Mouse (Mus musculus) liver, embryonic 13.5 days (tissue): Measurements from ENCODE around the gene Ncor2. TPM values are rescaled to one million over a fixed set of nuclear protein-coding genes. Genes with fewer than 3 reads are reported as not detected.

Source experiments
- ATAC-seq: fragments of 200-750 bp; cut with Nextera tagmentation; 2 replicates; pipeline ENCODE4 v1.8.0; 2017; ENCODE audit warnings: low read depth, mild to moderate bottlenecking, moderate number of reproducible peaks, moderate library complexity
- DNase-seq: peaks from one replicate; pipeline ENCODE4 v3.0.0; 2022
- H3K27ac ChIP-seq: fragments of 300-500 bp; sonication (generic); 2 replicates; pipeline ENCODE4 v1.5.1; 2015; ENCODE audit warnings: moderate library complexity, mild to moderate bottlenecking, inconsistent platforms
- H3K27me3 ChIP-seq: fragments of 300-500 bp; sonication (generic); 2 replicates; pipeline ENCODE4 v1.6.1; 2015; ENCODE audit warnings: mild to moderate bottlenecking, inconsistent platforms
- H3K36me3 ChIP-seq: fragments of 300-500 bp; sonication (generic); 2 replicates; pipeline ENCODE4 v1.6.1; 2015; ENCODE audit warnings: mild to moderate bottlenecking, inconsistent platforms
- H3K4me1 ChIP-seq: fragments of 300-500 bp; sonication (generic); replicated peaks from 2 replicates; pipeline ENCODE4 v1.6.1; 2015; ENCODE audit warnings: inconsistent platforms
- H3K4me2 ChIP-seq: fragments of 300-500 bp; sonication (generic); 2 replicates; pipeline ENCODE4 v1.6.1; 2015; ENCODE audit warnings: inconsistent platforms, mild to moderate bottlenecking, moderate library complexity
- H3K4me3 ChIP-seq: fragments of 300-500 bp; sonication (generic); replicated peaks from 2 replicates; pipeline ENCODE4 v1.5.1; 2015; ENCODE audit warnings: mild to moderate bottlenecking, inconsistent platforms
- H3K9ac ChIP-seq: fragments of 300-500 bp; sonication (generic); 2 replicates; pipeline ENCODE4 v1.6.1; 2015; ENCODE audit warnings: mild to moderate bottlenecking, inconsistent platforms
- H3K9me3 ChIP-seq: fragments of 300-500 bp; sonication (generic); replicated peaks from 2 replicates; pipeline ENCODE4 v1.6.1; 2016; ENCODE audit warnings: inconsistent platforms
- WGBS: fragments of 180-500 bp; shearing (Covaris S2); methylation state at CpG from one replicate; pipeline ENCODE4 v1.1.7; 2015; ENCODE audit not compliant: insufficient replicate concordance; 5-methylcytosine and 5-hydroxymethylcytosine counted together
- polyA plus RNA-seq: library from polyadenylated mRNA; unstranded; fragments of >200 nt; fragmentation: Nextera tagmentation; extraction: Ambion mirVana; gene quantifications from 2 replicates; pipeline ENCODE4 v1.2.1, GENCODE M21; 2015

Gene Ncor2
- polyA plus RNA-seq, 1 experiment from 2014 or later: 4.5 TPM

GRCm38 (mm10) chr5:125134391-125134790 is 44.6 kb downstream of the Ncor2 start:
- H3K4me3 ChIP-seq: no peak overlapping the region
- no peaks in the 10 kb centered on the region for H3K9me3 ChIP-seq
- peaks cover 72% of the 10 kb centered on the region for H3K4me1 ChIP-seq
- ATAC-seq: no peak
- H3K27ac ChIP-seq: no peak overlapping the region
- WGBS: 53% methylated on average over 6 of the region's 7 CpGs
- no peak for DNase-seq
- H3K4me2 ChIP-seq: no peak overlapping the region
- H3K27me3 ChIP-seq: no peaks in the 10 kb centered on the region
- no peaks in the 10 kb centered on the region for H3K36me3 ChIP-seq
- H3K9ac ChIP-seq: no peak overlapping the region

- Histone ChIP-seq H3K36me3 (no peaks in the 10 kb centered on the region), H3K4me3 (no peak overlapping the region), H3K9me3 (no peaks in the 10 kb centered on the region), H3K9ac (no peak overlapping the region), H3K27me3 (no peaks in the 10 kb centered on the region), H3K27ac (no peak overlapping the region), H3K4me1 (peaks cover 72% of the 10 kb centered on the region), H3K4me2 (no peak overlapping the region)
- ATAC-seq (no peak), DNase-seq (no peak)
- WGBS: 68% methylated on average over 4 of the region's 4 CpGs
These were observed 45.4 kb downstream of the Ncor2 start for GRCm38 (mm10) chr5:125133651-125134050.

GRCm38 (mm10) chr5:125132566-125133260 is 46.3 kb downstream of the Ncor2 start:
- Histone ChIP-seq H3K9ac (no peak overlapping the region), H3K27ac (no peak overlapping the region), H3K4me1 (peaks cover 66% of the 10 kb centered on the region), H3K36me3 (no peaks in the 10 kb centered on the region), H3K27me3 (no peaks in the 10 kb centered on the region), H3K4me2 (no peak overlapping the region), H3K9me3 (no peaks in the 10 kb centered on the region), H3K4me3 (no peak overlapping the region)
- WGBS: 86% methylated on average over 13 of the region's 13 CpGs
- DNase-seq (no peak), ATAC-seq (no peak)

- H3K36me3 ChIP-seq: no peaks in the 10 kb centered on the region
- DNase-seq (no peak), ATAC-seq (no peak)
- WGBS: 68% methylated on average over 2 of the region's 2 CpGs
- peaks cover 59% of the 10 kb centered on the region for H3K4me1 ChIP-seq
- no peaks in the 10 kb centered on the region for H3K27me3 ChIP-seq
- no peak overlapping the region for H3K27ac ChIP-seq
- H3K9me3 ChIP-seq: no peaks in the 10 kb centered on the region
- H3K9ac ChIP-seq: no peak overlapping the region
- no peak overlapping the region for H3K4me2 ChIP-seq
- no peak overlapping the region for H3K4me3 ChIP-seq
These were observed 47.0 kb downstream of the Ncor2 start for GRCm38 (mm10) chr5:125132069-125132468.

- Histone ChIP-seq H3K36me3 (no peaks in the 10 kb centered on the region), H3K27ac (no peak overlapping the region), H3K9ac (no peak overlapping the region), H3K4me3 (no peak overlapping the region), H3K4me2 (no peak overlapping the region), H3K27me3 (no peaks in the 10 kb centered on the region), H3K9me3 (no peaks in the 10 kb centered on the region), H3K4me1 (peaks cover 56% of the 10 kb centered on the region)
- WGBS: 70% methylated on average over 3 of the region's 3 CpGs
- DNase-seq: no peak
- no peak for ATAC-seq
These were observed 48.6 kb downstream of the Ncor2 start for GRCm38 (mm10) chr5:125130406-125130805.

- Histone ChIP-seq H3K4me3 (no peak overlapping the region), H3K36me3 (no peaks in the 10 kb centered on the region), H3K4me2 (no peak overlapping the region), H3K9ac (no peak overlapping the region), H3K4me1 (peaks cover 49% of the 10 kb centered on the region), H3K27me3 (no peaks in the 10 kb centered on the region), H3K9me3 (no peaks in the 10 kb centered on the region), H3K27ac (no peak overlapping the region)
- no peak for DNase-seq
- ATAC-seq: peak; percentile 27; the same call in 1 of the 2 replicates
- 59% methylated on average over 14 of the region's 14 CpGs for WGBS
These were observed 50.1 kb downstream of the Ncor2 start for GRCm38 (mm10) chr5:125128939-125129385.

- H3K4me2 ChIP-seq: no peak overlapping the region
- peaks cover 58% of the 10 kb centered on the region for H3K4me1 ChIP-seq
- H3K36me3 ChIP-seq: no peaks in the 10 kb centered on the region
- 50% methylated on average over 1 of the region's 1 CpGs for WGBS
- no peak overlapping the region for H3K27ac ChIP-seq
- H3K9ac ChIP-seq: no peak overlapping the region
- H3K9me3 ChIP-seq: no peaks in the 10 kb centered on the region
- no peak overlapping the region for H3K4me3 ChIP-seq
- no peaks in the 10 kb centered on the region for H3K27me3 ChIP-seq
- ATAC-seq (no peak), DNase-seq (no peak)
These were observed 51.1 kb downstream of the Ncor2 start for GRCm38 (mm10) chr5:125127920-125128319.

- DNase-seq (no peak), ATAC-seq (no peak)
- no peak overlapping the region for H3K4me2 ChIP-seq
- H3K27ac ChIP-seq: no peak overlapping the region
- H3K4me1 ChIP-seq: peaks cover 59% of the 10 kb centered on the region
- no peaks in the 10 kb centered on the region for H3K36me3 ChIP-seq
- no peaks in the 10 kb centered on the region for H3K9me3 ChIP-seq
- no peaks in the 10 kb centered on the region for H3K27me3 ChIP-seq
- H3K4me3 ChIP-seq: no peak overlapping the region
- WGBS: 64% methylated on average over 4 of the region's 4 CpGs
- H3K9ac ChIP-seq: no peak overlapping the region
These were observed 51.6 kb downstream of the Ncor2 start for GRCm38 (mm10) chr5:125127426-125127825.

GRCm38 (mm10) chr5:125125966-125126464 is 53.0 kb downstream of the Ncor2 start:
- Histone ChIP-seq H3K9me3 (no peaks in the 10 kb centered on the region), H3K27ac (no peak overlapping the region), H3K36me3 (no peaks in the 10 kb centered on the region; the same call in 1 of the 2 replicates), H3K4me3 (no peak overlapping the region), H3K4me1 (peaks cover 44% of the 10 kb centered on the region), H3K27me3 (no peaks in the 10 kb centered on the region), H3K9ac (no peak overlapping the region), H3K4me2 (no peak overlapping the region)
- ATAC-seq: no peak
- 66% methylated on average over 4 of the region's 4 CpGs for WGBS
- DNase-seq: no peak

GRCm38 (mm10) chr5:125125219-125125618 is 53.8 kb downstream of the Ncor2 start:
- H3K4me1 ChIP-seq: peaks cover 38% of the 10 kb centered on the region
- H3K4me2 ChIP-seq: no peak overlapping the region
- H3K27me3 ChIP-seq: no peaks in the 10 kb centered on the region
- WGBS: 69% methylated on average over 3 of the region's 3 CpGs
- DNase-seq: no peak
- H3K9me3 ChIP-seq: no peaks in the 10 kb centered on the region
- no peak overlapping the region for H3K9ac ChIP-seq
- no peak for ATAC-seq
- H3K27ac ChIP-seq: no peak overlapping the region
- no peak overlapping the region for H3K4me3 ChIP-seq
- H3K36me3 ChIP-seq: no peaks in the 10 kb centered on the region; the same call in 1 of the 2 replicates

GRCm38 (mm10) chr5:125124002-125124401 is 55.0 kb downstream of the Ncor2 start:
- ATAC-seq (no peak), DNase-seq (no peak)
- Histone ChIP-seq H3K36me3 (peaks cover 8% of the 10 kb centered on the region; the same call in 1 of the 2 replicates), H3K27me3 (no peaks in the 10 kb centered on the region), H3K9ac (no peak overlapping the region), H3K4me3 (no peak overlapping the region), H3K4me2 (no peak overlapping the region), H3K4me1 (peaks cover 27% of the 10 kb centered on the region), H3K27ac (no peak overlapping the region), H3K9me3 (no peaks in the 10 kb centered on the region)
- 61% methylated on average over 7 of the region's 7 CpGs for WGBS

- Histone ChIP-seq H3K4me1 (peaks cover 21% of the 10 kb centered on the region), H3K9me3 (no peaks in the 10 kb centered on the region), H3K36me3 (peaks cover 15% of the 10 kb centered on the region), H3K27me3 (no peaks in the 10 kb centered on the region), H3K4me3 (no peak overlapping the region), H3K4me2 (no peak overlapping the region), H3K9ac (no peak overlapping the region), H3K27ac (no peak overlapping the region)
- ATAC-seq: no peak
- DNase-seq: no peak
- WGBS: 60% methylated on average over 3 of the region's 3 CpGs
These were observed 55.8 kb downstream of the Ncor2 start for GRCm38 (mm10) chr5:125123206-125123605.
